Mouse (Mus musculus) small intestine, adult 2 months (tissue): Measurements from ENCODE around the gene Sycn.

ENCODE experiments used
- CTCF ChIP-seq: fragments of 200-500 bp; IDR thresholded peaks from 2 replicates; pipeline ENCODE4 v1.5.1; 2012; ENCODE audit warnings: low read depth, mild to moderate bottlenecking, control low read depth, inconsistent platforms, low read length, moderate library complexity, mixed read lengths; ENCODE audit not compliant: insufficient replicate concordance, insufficient read length; ENCODE audit errors: extremely low read depth
- POLR2A ChIP-seq: fragments of 200-500 bp; IDR thresholded peaks from 2 replicates; pipeline ENCODE4 v1.6.1; 2012; ENCODE audit warnings: low read depth, mild to moderate bottlenecking, control low read depth, inconsistent platforms, low read length, moderate library complexity

- TF ChIP-seq CTCF: no peak
- TF ChIP-seq POLR2A: no peak
These were observed 35.7 kb downstream of the Sycn start for GRCm38 (mm10) chr7:28576271-28576914.
